Mouse (Mus musculus): ENCODE results near the gene Zscan4b. TPM values are rescaled to one million over a fixed set of nuclear protein-coding genes. Genes with fewer than 3 reads are reported as not detected.

Gene Zscan4b
- polyA plus RNA-seq (2014; fragmentation: Illumina TruSeq; extraction: RNeasy Lipid Tissue Mini Kit (QIAGEN cat#74804); ENCODE audit: low read depth, low replicate concordance), result not detected

GRCm38 (mm10) chr7:10904950-10905349, at the start of gene Zscan4b:
Gene Zscan4b (minus strand): TSS chr7:10905050.

Other genes starting within 250 kb of the Zscan4b start
- gene Nlrp4b, start 217.3 kb downstream of the Zscan4b start, polyA plus RNA-seq (2014; fragmentation: Illumina TruSeq; extraction: RNeasy Lipid Tissue Mini Kit (QIAGEN cat#74804); ENCODE audit: low read depth, low replicate concordance), result not detected
- gene Vmn1r71, start 150.7 kb downstream of the Zscan4b start, polyA plus RNA-seq (2014; fragmentation: Illumina TruSeq; extraction: RNeasy Lipid Tissue Mini Kit (QIAGEN cat#74804); ENCODE audit: low read depth, low replicate concordance), result not detected
- gene Zscan4c, start 100.7 kb upstream of the Zscan4b start, polyA plus RNA-seq (2014; fragmentation: Illumina TruSeq; extraction: RNeasy Lipid Tissue Mini Kit (QIAGEN cat#74804); ENCODE audit: low read depth, low replicate concordance), result not detected
- gene Zscan4-ps1, start 164.6 kb upstream of the Zscan4b start, polyA plus RNA-seq (2014; fragmentation: Illumina TruSeq; extraction: RNeasy Lipid Tissue Mini Kit (QIAGEN cat#74804); ENCODE audit: low read depth, low replicate concordance), result not detected